ENCODE assay signal across 13 mouse cellular contexts in genomic region chrX:134371279-134371678, GRCm38 (mm10). TPM values are rescaled to one million over a fixed set of nuclear protein-coding genes. Genes with fewer than 3 reads are reported as not detected.
DNase-seq lines count a peak whose midpoint lies in the region; ATAC-seq and TF ChIP-seq lines count a peak whose summit lies in the region.
"Had no signal": no experiment of that assay in that cellular context is flagged by ENCODE, and none has a peak within 500 bp of the region (broad histone marks: within the 10 kb centered on the region; RNA-seq: fewer than 3 reads in every experiment).

No protein-coding gene starts in this region.

- intact Hi-C loops in heart, postnatal 25 days (cut with DNase I) = no loop called here

- no peaks in the 10 kb centered on the region for H3K4me1 ChIP-seq in heart, postnatal 0 days (ENCODE audit: control insufficient read depth, insufficient read depth)
- no peaks in the 10 kb centered on the region for H3K4me1 ChIP-seq in kidney, embryonic 14.5 days (ENCODE audit: control insufficient read depth, insufficient read depth, low read length)
- H3K4me1 ChIP-seq: limb, embryonic 15.5 days had no signal

- ATAC-seq in heart, postnatal 0 days (ENCODE audit: insufficient read depth, low read depth) = no peak
- ATAC-seq in common myeloid progenitor, adult 5-6 weeks (replicated peaks; ENCODE audit: low read depth, poor library complexity, severe bottlenecking) = peak; percentile 60; the same call in 1 of the 2 replicates
- no peak for ATAC-seq in kidney, embryonic 14.5 days (ENCODE audit: low FRiP score, low TSS enrichment)

- no peaks in the 10 kb centered on the region for H3K36me3 ChIP-seq in heart, postnatal 0 days (replicated peaks; ENCODE audit: control insufficient read depth, insufficient read depth, low read length)
- H3K36me3 ChIP-seq in kidney, embryonic 14.5 days (ENCODE audit: control insufficient read depth, insufficient read depth, low read length) = no peaks in the 10 kb centered on the region
- H3K36me3 ChIP-seq: limb, embryonic 15.5 days had no signal

- no peak overlapping the region for H3K4me3 ChIP-seq in heart, postnatal 0 days (ENCODE audit: low read depth, low read length)
- no peak overlapping the region for H3K4me3 ChIP-seq in kidney, embryonic 14.5 days (ENCODE audit: low read length)
- H3K4me3 ChIP-seq: limb, embryonic 15.5 days had no signal

- no peak for TF ChIP-seq EP300 in heart, postnatal 0 days (IDR thresholded peaks at IDR 0.05; ENCODE audit: low read depth)

- H3K9ac ChIP-seq in heart, postnatal 0 days (replicated peaks; ENCODE audit: low read depth, low read length) = no peak overlapping the region
- H3K9ac ChIP-seq in kidney, embryonic 14.5 days (ENCODE audit: low read depth, low read length) = no peak overlapping the region
- H3K9ac ChIP-seq: limb, embryonic 15.5 days had no signal

- no peak for DNase-seq in heart, postnatal 0 days (ENCODE audit: low spot score)
- DNase-seq in heart, postnatal 25 days (ENCODE audit: low spot score) = no peak
- DNase-seq in thymus, postnatal 0 days (ENCODE audit: low spot score) = peak; percentile 13
- DNase-seq in thymus, postnatal 25 days = no peak
- DNase-seq in urinary bladder, postnatal 10 days (ENCODE audit: low spot score) = no peak
- DNase-seq in ovary, postnatal 10 days (ENCODE audit: low spot score) = no peak
- DNase-seq: gastrocnemius, postnatal 10 days; heart, postnatal 36 days; kidney, postnatal 25 days had no signal

- H3K9me3 ChIP-seq in heart, postnatal 0 days (replicated peaks; ENCODE audit: control insufficient read depth, low read length) = no peaks in the 10 kb centered on the region
- H3K9me3 ChIP-seq in kidney, embryonic 14.5 days (ENCODE audit: control insufficient read depth, low read length) = no peaks in the 10 kb centered on the region
- H3K9me3 ChIP-seq: limb, embryonic 15.5 days had no signal

- peak; percentile 34 for TF ChIP-seq CTCF in heart, postnatal 0 days (IDR thresholded peaks at IDR 0.05; ENCODE audit: low read depth)

- WGBS in heart, postnatal 0 days = 5% methylated on average over 2 of the region's 2 CpGs
- WGBS in kidney, embryonic 14.5 days = 41% methylated on average over 1 of the region's 2 CpGs

- H3K27me3 ChIP-seq in heart, postnatal 0 days (ENCODE audit: control insufficient read depth, insufficient read depth, low read length) = no peaks in the 10 kb centered on the region
- H3K27me3 ChIP-seq in kidney, embryonic 14.5 days (ENCODE audit: control insufficient read depth, insufficient read depth, low read length) = no peaks in the 10 kb centered on the region; the same call in 1 of the 2 replicates
- H3K27me3 ChIP-seq: limb, embryonic 15.5 days had no signal

- H3K27ac ChIP-seq in heart, postnatal 0 days (ENCODE audit: low read depth) = no peak overlapping the region
- no peak overlapping the region for H3K27ac ChIP-seq in kidney, embryonic 14.5 days (ENCODE audit: low read depth, low read length)
- H3K27ac ChIP-seq: limb, embryonic 15.5 days had no signal

- no peak overlapping the region for H3K4me2 ChIP-seq in heart, postnatal 0 days (ENCODE audit: low read depth, low read length)
- no peak overlapping the region for H3K4me2 ChIP-seq in kidney, embryonic 14.5 days (replicated peaks; ENCODE audit: low read depth, low read length)
- H3K4me2 ChIP-seq: limb, embryonic 15.5 days; midbrain, embryonic 11.5 days had no signal

RNA-seq across cellular contexts. Expression of gene Drp2, which starts 33.1 kb away (rescaled TPM):
- total RNA-seq in heart, postnatal 0 days (2014; rRNA removed; ENCODE audit: low replicate concordance) = 0.04 and 1.4 TPM in 2 replicates
- polyA plus RNA-seq in heart, postnatal 0 days (2015; fragmentation: Nextera tagmentation; extraction: Ambion mirVana) = 0.07 and 0.08 TPM in 2 replicates
- under 1 TPM; 0.08 to 0.39 TPM for total RNA-seq in heart, postnatal 25 days (2021)
- polyA plus RNA-seq in thymus, postnatal 0 days (2015; fragmentation: Nextera tagmentation; extraction: Ambion mirVana) = 0.27 and 0.29 TPM in 2 replicates
- total RNA-seq in common myeloid progenitor, adult 5-6 weeks (2017) = under 0.01 and 0.19 TPM in 2 replicates
- 1.0 and 1.1 TPM in 2 replicates for polyA plus RNA-seq in kidney, embryonic 14.5 days (2014; fragmentation: Nextera tagmentation; extraction: Ambion mirVana)
